Mouse (Mus musculus): ENCODE measurements around the gene Acads. TPM values are rescaled to one million over a fixed set of nuclear protein-coding genes. Genes with fewer than 3 reads are reported as not detected.
A peak's percentile ranks its signal among the peaks of the same experiment; 100 is the strongest.

Acads gene
- polyA plus RNA-seq, 1 experiment from 2014 or later = 37.4 TPM

GRCm38 (mm10) chr5:115099530-115099929 is 19.6 kb downstream of the Acads start:
- WGBS = 81% methylated on average over 5 of the region's 5 CpGs
- Histone ChIP-seq H3K4me3 (ENCODE audit: low read depth, low read length) (no peak overlapping the region), H3K27ac (ENCODE audit: low read depth, low read length) (no peak overlapping the region), H3K4me2 (no peak overlapping the region), H3K27me3 (replicated peaks; ENCODE audit: control insufficient read depth, insufficient read depth, low read length) (no peaks in the 10 kb centered on the region), H3K9ac (ENCODE audit: low read depth, low read length) (no peak overlapping the region), H3K9me3 (ENCODE audit: control insufficient read depth, low read length) (no peaks in the 10 kb centered on the region), H3K36me3 (ENCODE audit: control insufficient read depth, insufficient read depth, low read length) (peaks cover 41% of the 10 kb centered on the region), H3K4me1 (replicated peaks; ENCODE audit: control insufficient read depth, insufficient read depth, low read length) (no peaks in the 10 kb centered on the region)
- DNase-seq (ENCODE audit: low spot score) = no peak
- ATAC-seq (replicated peaks; ENCODE audit: low FRiP score) = no peak

DNA sequence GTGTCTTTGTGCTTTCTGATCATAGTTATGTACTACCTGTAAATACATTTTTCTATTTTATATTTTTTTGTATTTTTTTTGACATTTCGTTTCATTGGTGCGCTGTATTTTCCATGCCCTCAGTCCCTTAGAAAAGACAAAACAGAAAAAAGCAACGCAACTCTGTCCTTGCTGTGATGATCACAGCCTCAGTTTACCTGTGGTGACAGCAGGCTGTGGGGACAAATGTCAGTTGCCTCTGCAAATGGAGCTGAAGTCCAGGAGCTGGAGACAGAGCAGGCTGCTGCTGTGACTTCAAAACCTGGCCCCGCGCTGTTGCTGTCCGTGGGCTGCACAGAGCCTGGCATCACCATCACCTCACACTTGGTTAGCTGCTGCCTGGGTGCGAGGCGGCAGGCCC is 21.0 kb downstream of the Acads start, which contains the start of gene Gm10401:
TSS of gene Gm10401 (minus strand) at position 101 of the 400 bp plus-strand sequence.
- Histone ChIP-seq H3K36me3 (ENCODE audit: control insufficient read depth, insufficient read depth, low read length) (peaks cover 41% of the 10 kb centered on the region), H3K4me3 (ENCODE audit: low read depth, low read length) (no peak within 1 kb of the TSS), H3K27ac (ENCODE audit: low read depth, low read length) (no peak within 1 kb of the TSS), H3K9ac (ENCODE audit: low read depth, low read length) (no peak within 1 kb of the TSS), H3K9me3 (ENCODE audit: control insufficient read depth, low read length) (no peaks in the 10 kb centered on the region), H3K4me2 (no peak within 1 kb of the TSS), H3K4me1 (replicated peaks; ENCODE audit: control insufficient read depth, insufficient read depth, low read length) (no peaks in the 10 kb centered on the region), H3K27me3 (replicated peaks; ENCODE audit: control insufficient read depth, insufficient read depth, low read length) (no peaks in the 10 kb centered on the region)
- ATAC-seq (replicated peaks; ENCODE audit: low FRiP score) (no peak), DNase-seq (ENCODE audit: low spot score) (no peak)
- WGBS = 96% methylated on average over 8 of the region's 8 CpGs

DNA sequence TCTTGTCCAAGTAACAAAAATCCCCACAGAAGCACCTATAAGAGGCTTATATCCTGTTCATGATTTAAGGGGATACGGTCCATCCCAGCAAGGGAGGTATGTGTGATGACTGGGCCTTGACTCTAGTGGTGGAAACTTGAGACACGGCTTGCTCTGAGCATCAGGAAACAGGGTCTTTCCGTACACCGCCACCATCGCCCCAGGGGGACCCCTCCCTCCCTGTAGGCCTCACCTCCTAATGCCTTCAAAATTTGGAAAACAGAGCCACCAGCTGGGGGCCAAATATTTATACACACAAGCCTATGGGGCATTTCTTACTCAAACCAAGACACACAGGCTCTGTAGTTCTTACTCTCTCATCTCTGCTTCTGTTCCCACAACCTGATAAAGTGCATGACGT is 27.4 kb downstream of the Acads start:
- H3K27ac ChIP-seq (ENCODE audit: low read depth, low read length) = no peak overlapping the region
- H3K9me3 ChIP-seq (ENCODE audit: control insufficient read depth, low read length) = no peaks in the 10 kb centered on the region
- no peak overlapping the region for H3K4me3 ChIP-seq (ENCODE audit: low read depth, low read length)
- 94% methylated on average over 6 of the region's 6 CpGs for WGBS
- ATAC-seq (replicated peaks; ENCODE audit: low FRiP score) = no peak
- no peak overlapping the region for H3K4me2 ChIP-seq
- no peak overlapping the region for H3K9ac ChIP-seq (ENCODE audit: low read depth, low read length)
- no peaks in the 10 kb centered on the region for H3K4me1 ChIP-seq (replicated peaks; ENCODE audit: control insufficient read depth, insufficient read depth, low read length)
- peaks cover 44% of the 10 kb centered on the region for H3K36me3 ChIP-seq (ENCODE audit: control insufficient read depth, insufficient read depth, low read length)
- H3K27me3 ChIP-seq (replicated peaks; ENCODE audit: control insufficient read depth, insufficient read depth, low read length) = no peaks in the 10 kb centered on the region
- no peak for DNase-seq (ENCODE audit: low spot score)

- WGBS = 75% methylated on average over 3 of the region's 3 CpGs
- no peaks in the 10 kb centered on the region for H3K27me3 ChIP-seq (replicated peaks; ENCODE audit: control insufficient read depth, insufficient read depth, low read length)
- no peak overlapping the region for H3K27ac ChIP-seq (ENCODE audit: low read depth, low read length)
- ATAC-seq (replicated peaks; ENCODE audit: low FRiP score) = no peak
- H3K36me3 ChIP-seq (ENCODE audit: control insufficient read depth, insufficient read depth, low read length) = peaks cover 42% of the 10 kb centered on the region
- H3K9me3 ChIP-seq (ENCODE audit: control insufficient read depth, low read length) = no peaks in the 10 kb centered on the region
- H3K9ac ChIP-seq (ENCODE audit: low read depth, low read length) = no peak overlapping the region
- no peaks in the 10 kb centered on the region for H3K4me1 ChIP-seq (replicated peaks; ENCODE audit: control insufficient read depth, insufficient read depth, low read length)
- no peak for DNase-seq (ENCODE audit: low spot score)
- no peak overlapping the region for H3K4me3 ChIP-seq (ENCODE audit: low read depth, low read length)
- no peak overlapping the region for H3K4me2 ChIP-seq
Observed at GRCm38 (mm10) chr5:115091015-115091414, 28.1 kb downstream of the Acads start.

DNA sequence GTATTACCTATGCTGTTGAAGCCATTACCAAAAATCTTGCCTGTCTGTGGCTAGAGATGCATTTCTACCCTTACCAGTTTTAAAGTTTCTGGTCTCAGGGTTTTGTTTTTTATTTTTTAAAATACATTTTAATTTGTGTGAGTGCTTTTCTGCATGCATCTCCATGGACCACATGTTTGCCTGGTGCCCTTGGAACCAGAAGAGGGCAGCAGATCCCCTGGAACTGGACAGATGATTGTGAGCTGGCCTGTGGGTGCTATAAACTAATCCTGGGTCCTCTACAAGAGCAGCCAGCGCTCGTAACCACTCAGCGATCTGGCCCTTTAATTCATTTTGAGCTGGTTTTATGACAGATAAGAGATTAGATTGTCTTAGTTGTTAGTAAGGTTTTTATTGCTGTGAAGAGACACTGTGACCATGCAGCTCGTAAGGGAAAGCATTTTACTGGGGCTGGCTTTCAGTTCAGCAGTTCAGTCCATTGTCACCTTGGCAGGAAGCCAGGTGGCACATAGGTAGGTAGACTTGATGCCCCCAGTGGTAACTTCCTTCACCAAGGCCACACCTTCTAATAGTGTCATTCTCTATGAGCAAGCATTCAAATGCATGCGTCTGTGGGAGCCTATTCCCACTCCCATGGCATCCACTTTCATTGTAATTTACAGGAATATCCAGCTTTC is 29.4 kb downstream of the Acads start:
- DNase-seq (ENCODE audit: low spot score) = no peak
- Histone ChIP-seq H3K4me1 (replicated peaks; ENCODE audit: control insufficient read depth, insufficient read depth, low read length) (peaks cover 4% of the 10 kb centered on the region), H3K27me3 (replicated peaks; ENCODE audit: control insufficient read depth, insufficient read depth, low read length) (no peaks in the 10 kb centered on the region), H3K4me3 (ENCODE audit: low read depth, low read length) (no peak overlapping the region), H3K9me3 (ENCODE audit: control insufficient read depth, low read length) (no peaks in the 10 kb centered on the region), H3K9ac (ENCODE audit: low read depth, low read length) (no peak overlapping the region), H3K27ac (ENCODE audit: low read depth, low read length) (no peak overlapping the region), H3K36me3 (ENCODE audit: control insufficient read depth, insufficient read depth, low read length) (peaks cover 38% of the 10 kb centered on the region), H3K4me2 (no peak overlapping the region)
- ATAC-seq (replicated peaks; ENCODE audit: low FRiP score) = no peak
- WGBS = 93% methylated on average over 5 of the region's 5 CpGs

GRCm38 (mm10) chr5:115085675-115086074 is 33.5 kb downstream of the Acads start:
- no peaks in the 10 kb centered on the region for H3K9me3 ChIP-seq (ENCODE audit: control insufficient read depth, low read length)
- H3K36me3 ChIP-seq (ENCODE audit: control insufficient read depth, insufficient read depth, low read length) = peaks cover 49% of the 10 kb centered on the region
- H3K4me1 ChIP-seq (replicated peaks; ENCODE audit: control insufficient read depth, insufficient read depth, low read length) = peaks cover 5% of the 10 kb centered on the region
- no peak overlapping the region for H3K4me3 ChIP-seq (ENCODE audit: low read depth, low read length)
- no peak for DNase-seq (ENCODE audit: low spot score)
- 98% methylated on average over 2 of the region's 2 CpGs for WGBS
- H3K9ac ChIP-seq (ENCODE audit: low read depth, low read length) = no peak overlapping the region
- H3K27me3 ChIP-seq (replicated peaks; ENCODE audit: control insufficient read depth, insufficient read depth, low read length) = no peaks in the 10 kb centered on the region
- ATAC-seq (replicated peaks; ENCODE audit: low FRiP score) = no peak
- no peak overlapping the region for H3K4me2 ChIP-seq
- no peak overlapping the region for H3K27ac ChIP-seq (ENCODE audit: low read depth, low read length)

- ATAC-seq (replicated peaks; ENCODE audit: low FRiP score) (no peak), DNase-seq (ENCODE audit: low spot score) (no peak)
- no peak overlapping the region for H3K27ac ChIP-seq (ENCODE audit: low read depth, low read length)
- H3K4me2 ChIP-seq = no peak overlapping the region
- peaks cover 33% of the 10 kb centered on the region for H3K36me3 ChIP-seq (ENCODE audit: control insufficient read depth, insufficient read depth, low read length)
- no peaks in the 10 kb centered on the region for H3K27me3 ChIP-seq (replicated peaks; ENCODE audit: control insufficient read depth, insufficient read depth, low read length)
- 71% methylated on average over 6 of the region's 6 CpGs for WGBS
- no peak overlapping the region for H3K9ac ChIP-seq (ENCODE audit: low read depth, low read length)
- H3K9me3 ChIP-seq (ENCODE audit: control insufficient read depth, low read length) = no peaks in the 10 kb centered on the region
- peaks cover 5% of the 10 kb centered on the region for H3K4me1 ChIP-seq (replicated peaks; ENCODE audit: control insufficient read depth, insufficient read depth, low read length)
- no peak overlapping the region for H3K4me3 ChIP-seq (ENCODE audit: low read depth, low read length)
Observed at GRCm38 (mm10) chr5:115083492-115083891, 35.7 kb downstream of the Acads start.

DNA sequence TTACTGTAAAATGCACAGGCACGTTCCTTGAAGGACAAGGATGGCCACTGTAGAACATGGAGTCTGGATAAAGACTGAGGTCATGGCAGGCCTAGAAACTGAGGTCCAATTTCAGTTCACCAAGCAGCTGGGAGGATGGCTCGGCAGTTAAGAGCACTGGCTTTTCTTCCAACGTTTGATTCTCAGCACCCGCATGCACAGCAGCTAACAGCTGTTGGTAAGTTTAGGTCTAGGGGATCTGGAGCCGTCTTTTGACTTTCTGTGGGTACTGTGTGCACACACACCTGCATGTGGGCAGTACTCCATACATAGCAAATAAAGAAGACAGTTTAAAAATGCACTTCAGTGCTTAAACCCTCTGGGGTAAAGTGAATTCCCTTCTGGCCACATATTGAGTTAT is 37.5 kb downstream of the Acads start:
- H3K9ac ChIP-seq (ENCODE audit: low read depth, low read length) = no peak overlapping the region
- H3K4me2 ChIP-seq = no peak overlapping the region
- DNase-seq (ENCODE audit: low spot score) = no peak
- no peak overlapping the region for H3K27ac ChIP-seq (ENCODE audit: low read depth, low read length)
- no peak for ATAC-seq (replicated peaks; ENCODE audit: low FRiP score)
- 90% methylated on average over 5 of the region's 5 CpGs for WGBS
- peaks cover 20% of the 10 kb centered on the region for H3K36me3 ChIP-seq (ENCODE audit: control insufficient read depth, insufficient read depth, low read length)
- no peak overlapping the region for H3K4me3 ChIP-seq (ENCODE audit: low read depth, low read length)
- H3K4me1 ChIP-seq (replicated peaks; ENCODE audit: control insufficient read depth, insufficient read depth, low read length) = peaks cover 5% of the 10 kb centered on the region
- H3K27me3 ChIP-seq (replicated peaks; ENCODE audit: control insufficient read depth, insufficient read depth, low read length) = no peaks in the 10 kb centered on the region
- no peaks in the 10 kb centered on the region for H3K9me3 ChIP-seq (ENCODE audit: control insufficient read depth, low read length)

DNA sequence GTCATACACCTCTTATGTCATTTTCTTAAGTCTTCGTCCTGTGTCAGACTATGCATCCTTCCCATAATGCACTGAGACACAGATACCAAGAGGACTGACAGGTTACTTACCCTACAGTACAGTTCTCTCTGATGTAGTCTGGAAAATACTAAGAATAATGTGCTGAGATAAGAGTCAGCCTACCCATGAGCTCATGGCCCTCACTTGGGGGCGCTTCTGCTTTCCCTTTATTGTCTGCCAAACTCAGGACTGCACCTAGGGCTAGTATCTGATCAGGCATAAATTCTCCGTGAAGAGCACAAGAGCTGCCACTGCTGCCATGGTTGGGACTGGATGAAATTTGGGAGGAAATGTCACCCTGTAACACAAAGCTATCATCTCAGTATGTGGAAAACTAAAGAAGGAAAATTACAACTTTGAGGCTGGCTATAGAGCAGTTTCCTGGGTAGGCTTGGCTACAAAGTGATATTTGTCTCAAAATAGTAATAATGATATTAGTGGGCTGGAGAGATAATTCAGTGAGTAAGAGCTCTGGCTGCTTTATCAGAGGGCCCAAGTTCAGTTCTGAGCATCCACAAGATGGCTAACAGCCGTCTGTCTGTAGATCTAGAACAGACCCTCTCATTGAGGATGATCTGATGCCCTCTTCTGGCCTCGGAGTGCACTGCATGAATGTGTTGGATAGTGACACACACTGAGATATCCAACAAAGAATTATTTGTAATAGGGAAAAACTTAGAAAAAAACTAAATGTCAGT is 42.8 kb downstream of the Acads start:
- peak; percentile 66 for ATAC-seq (replicated peaks; ENCODE audit: low FRiP score)
- H3K4me1 ChIP-seq (replicated peaks; ENCODE audit: control insufficient read depth, insufficient read depth, low read length) = peaks cover 43% of the 10 kb centered on the region
- H3K4me3 ChIP-seq (ENCODE audit: low read depth, low read length) = no peak overlapping the region
- peak; percentile 68 for DNase-seq (ENCODE audit: low spot score)
- no peak overlapping the region for H3K4me2 ChIP-seq
- 39% methylated on average over 5 of the region's 5 CpGs for WGBS
- no peak overlapping the region for H3K9ac ChIP-seq (ENCODE audit: low read depth, low read length)
- no peaks in the 10 kb centered on the region for H3K27me3 ChIP-seq (replicated peaks; ENCODE audit: control insufficient read depth, insufficient read depth, low read length)
- peaks cover 4% of the 10 kb centered on the region for H3K36me3 ChIP-seq (ENCODE audit: control insufficient read depth, insufficient read depth, low read length)
- no peaks in the 10 kb centered on the region for H3K9me3 ChIP-seq (ENCODE audit: control insufficient read depth, low read length)
- H3K27ac ChIP-seq (ENCODE audit: low read depth, low read length) = peak overlapping the region; percentile 47
